In genomic region chr19:42147769-42148568, GRCm38 (mm10) we compare ENCODE assay signal across 8 mouse cellular contexts. TPM values are rescaled to one million over a fixed set of nuclear protein-coding genes. Genes with fewer than 3 reads are reported as not detected.
DNase-seq lines count a peak whose midpoint lies in the region; ATAC-seq lines count a peak whose summit lies in the region.

No protein-coding gene starts in this region.

- H3K9ac ChIP-seq in embryonic facial prominence, embryonic 12.5 days, result peak overlapping the region; percentile 82
- H3K9ac ChIP-seq in heart, embryonic 12.5 days, result peak overlapping the region; percentile 91
- H3K9ac ChIP-seq in kidney, embryonic 15.5 days, result peak overlapping the region; percentile 86
- peak overlapping the region; percentile 87 for H3K9ac ChIP-seq in lung, embryonic 15.5 days
- peak overlapping the region; percentile 73 for H3K9ac ChIP-seq in neural tube, embryonic 15.5 days (replicated peaks)

- peak overlapping the region; percentile 77 for H3K4me3 ChIP-seq in embryonic facial prominence, embryonic 12.5 days
- peak overlapping the region; percentile 77 for H3K4me3 ChIP-seq in heart, embryonic 12.5 days
- H3K4me3 ChIP-seq in kidney, embryonic 15.5 days (replicated peaks), result peak overlapping the region; percentile 73
- peak overlapping the region; percentile 64 for H3K4me3 ChIP-seq in lung, embryonic 15.5 days
- peak overlapping the region; percentile 58 for H3K4me3 ChIP-seq in neural tube, embryonic 15.5 days (replicated peaks)

- peaks cover 32% of the 10 kb centered on the region for H3K4me1 ChIP-seq in embryonic facial prominence, embryonic 12.5 days
- peaks cover 48% of the 10 kb centered on the region for H3K4me1 ChIP-seq in heart, embryonic 12.5 days (replicated peaks)
- H3K4me1 ChIP-seq in kidney, embryonic 15.5 days, result peaks cover 51% of the 10 kb centered on the region
- H3K4me1 ChIP-seq in lung, embryonic 15.5 days, result peaks cover 70% of the 10 kb centered on the region
- peaks cover 38% of the 10 kb centered on the region for H3K4me1 ChIP-seq in neural tube, embryonic 15.5 days

- H3K27ac ChIP-seq in embryonic facial prominence, embryonic 12.5 days, result peak overlapping the region; percentile 89
- peak overlapping the region; percentile 90 for H3K27ac ChIP-seq in heart, embryonic 12.5 days (ENCODE audit: poor library complexity, severe bottlenecking)
- peak overlapping the region; percentile 91 for H3K27ac ChIP-seq in kidney, embryonic 15.5 days
- peak overlapping the region; percentile 96 for H3K27ac ChIP-seq in lung, embryonic 15.5 days
- H3K27ac ChIP-seq in neural tube, embryonic 15.5 days (replicated peaks), result peak overlapping the region; percentile 73

- 0 out of 2 replicates have a peak, but pooled peaks cover 11% of the 10 kb centered on the region for H3K36me3 ChIP-seq in embryonic facial prominence, embryonic 12.5 days
- peaks cover 12% of the 10 kb centered on the region for H3K36me3 ChIP-seq in heart, embryonic 12.5 days
- peaks cover 9% of the 10 kb centered on the region; the same call in 1 of the 2 replicates for H3K36me3 ChIP-seq in kidney, embryonic 15.5 days
- peaks cover 6% of the 10 kb centered on the region; the same call in 1 of the 2 replicates for H3K36me3 ChIP-seq in lung, embryonic 15.5 days
- H3K36me3 ChIP-seq in neural tube, embryonic 15.5 days, result no peaks in the 10 kb centered on the region; the same call in 1 of the 2 replicates

- under 1% methylated on average over 63 of the region's 63 CpGs for WGBS in embryonic facial prominence, embryonic 12.5 days
- WGBS in heart, embryonic 12.5 days, result under 1% methylated on average over 63 of the region's 63 CpGs
- WGBS in kidney, embryonic 15.5 days, result under 1% methylated on average over 63 of the region's 63 CpGs
- WGBS in lung, embryonic 15.5 days, result under 1% methylated on average over 54 of the region's 63 CpGs
- WGBS in neural tube, embryonic 15.5 days, result 1% methylated on average over 63 of the region's 63 CpGs

- peak; percentile 46 for DNase-seq in CD4-positive helper T cell, adult 2 months (ENCODE audit: low read depth, low spot score)
- DNase-seq in adrenal gland, postnatal 10 days, result peak; percentile 86
- peak; percentile 39 to 48 for DNase-seq in thymus, postnatal 36 days

- peak overlapping the region; percentile 81 for H3K4me2 ChIP-seq in embryonic facial prominence, embryonic 12.5 days (replicated peaks)
- H3K4me2 ChIP-seq in heart, embryonic 12.5 days, result peak overlapping the region; percentile 91
- H3K4me2 ChIP-seq in kidney, embryonic 15.5 days, result peak overlapping the region; percentile 84
- peak overlapping the region; percentile 89 for H3K4me2 ChIP-seq in lung, embryonic 15.5 days
- H3K4me2 ChIP-seq in neural tube, embryonic 15.5 days, result peak overlapping the region; percentile 84

- peak; percentile 3; the same call in 1 of the 2 replicates for ATAC-seq in embryonic facial prominence, embryonic 12.5 days (ENCODE audit: insufficient number of reproducible peaks, insufficient read depth, low FRiP score, low TSS enrichment)
- ATAC-seq in heart, embryonic 12.5 days (ENCODE audit: insufficient number of reproducible peaks, low FRiP score), result peak; percentile 58
- peak; percentile 26 for ATAC-seq in kidney, embryonic 15.5 days (replicated peaks; ENCODE audit: low FRiP score)
- peak; percentile 12 for ATAC-seq in lung, embryonic 15.5 days (ENCODE audit: borderline replicate concordance, extremely low read depth, low FRiP score, low TSS enrichment)
- ATAC-seq in neural tube, embryonic 15.5 days (ENCODE audit: low FRiP score), result peak; percentile 52

- H3K9me3 ChIP-seq in embryonic facial prominence, embryonic 12.5 days, result no peaks in the 10 kb centered on the region
- no peaks in the 10 kb centered on the region for H3K9me3 ChIP-seq in heart, embryonic 12.5 days (replicated peaks)
- no peaks in the 10 kb centered on the region for H3K9me3 ChIP-seq in kidney, embryonic 15.5 days (replicated peaks)
- no peaks in the 10 kb centered on the region for H3K9me3 ChIP-seq in lung, embryonic 15.5 days
- H3K9me3 ChIP-seq in neural tube, embryonic 15.5 days (replicated peaks), result no peaks in the 10 kb centered on the region

- no peaks in the 10 kb centered on the region for H3K27me3 ChIP-seq in embryonic facial prominence, embryonic 12.5 days
- H3K27me3 ChIP-seq in heart, embryonic 12.5 days (replicated peaks), result no peaks in the 10 kb centered on the region
- peaks cover 10% of the 10 kb centered on the region; the same call in 1 of the 2 replicates for H3K27me3 ChIP-seq in kidney, embryonic 15.5 days
- H3K27me3 ChIP-seq in lung, embryonic 15.5 days, result no peaks in the 10 kb centered on the region
- peaks cover 20% of the 10 kb centered on the region for H3K27me3 ChIP-seq in neural tube, embryonic 15.5 days (replicated peaks)

RNA-seq across cellular contexts. Expression of gene Marveld1, which starts 0.8 kb away (rescaled TPM):
- total RNA-seq in adrenal gland, postnatal 10 days (2021), result 10 to 100 TPM; 42.0 to 46.4 TPM
- polyA plus RNA-seq in embryonic facial prominence, embryonic 12.5 days (2016; fragmentation: Nextera tagmentation; extraction: Ambion mirVana), result 10.8 and 16.8 TPM in 2 replicates
- 16.1 and 19.9 TPM in 2 replicates for polyA plus RNA-seq in heart, embryonic 12.5 days (2016; fragmentation: Nextera tagmentation; extraction: Ambion mirVana)
- 9.7 and 9.8 TPM in 2 replicates for polyA plus RNA-seq in kidney, embryonic 15.5 days (2015; fragmentation: Nextera tagmentation; extraction: Ambion mirVana)
- polyA plus RNA-seq in lung, embryonic 15.5 days (2015; fragmentation: Nextera tagmentation; extraction: Ambion mirVana), result 17.1 and 21.0 TPM in 2 replicates
- 3.6 and 4.0 TPM in 2 replicates for polyA plus RNA-seq in neural tube, embryonic 15.5 days (2015; fragmentation: Nextera tagmentation; extraction: Ambion mirVana)

RNA-seq across cellular contexts. Expression of gene Zfyve27, which starts 15.8 kb away (rescaled TPM):
- total RNA-seq in adrenal gland, postnatal 10 days (2021), result 10 to 100 TPM; 36.9 to 52.9 TPM
- polyA plus RNA-seq in embryonic facial prominence, embryonic 12.5 days (2016; fragmentation: Nextera tagmentation; extraction: Ambion mirVana), result 32.5 and 36.5 TPM in 2 replicates
- polyA plus RNA-seq in heart, embryonic 12.5 days (2016; fragmentation: Nextera tagmentation; extraction: Ambion mirVana), result 27.2 and 27.7 TPM in 2 replicates
- 26.5 and 29.4 TPM in 2 replicates for polyA plus RNA-seq in kidney, embryonic 15.5 days (2015; fragmentation: Nextera tagmentation; extraction: Ambion mirVana)
- 23.3 and 28.2 TPM in 2 replicates for polyA plus RNA-seq in lung, embryonic 15.5 days (2015; fragmentation: Nextera tagmentation; extraction: Ambion mirVana)
- 58.0 and 62.6 TPM in 2 replicates for polyA plus RNA-seq in neural tube, embryonic 15.5 days (2015; fragmentation: Nextera tagmentation; extraction: Ambion mirVana)

RNA-seq across cellular contexts. Expression of gene Avpi1, which starts 19.1 kb away (rescaled TPM):
- 10 to 100 TPM; 15.9 to 33.2 TPM for total RNA-seq in adrenal gland, postnatal 10 days (2021)
- 22.7 and 26.1 TPM in 2 replicates for polyA plus RNA-seq in embryonic facial prominence, embryonic 12.5 days (2016; fragmentation: Nextera tagmentation; extraction: Ambion mirVana)
- 26.2 and 26.4 TPM in 2 replicates for polyA plus RNA-seq in heart, embryonic 12.5 days (2016; fragmentation: Nextera tagmentation; extraction: Ambion mirVana)
- 21.5 and 22.6 TPM in 2 replicates for polyA plus RNA-seq in kidney, embryonic 15.5 days (2015; fragmentation: Nextera tagmentation; extraction: Ambion mirVana)
- polyA plus RNA-seq in lung, embryonic 15.5 days (2015; fragmentation: Nextera tagmentation; extraction: Ambion mirVana), result 64.3 and 64.4 TPM in 2 replicates
- polyA plus RNA-seq in neural tube, embryonic 15.5 days (2015; fragmentation: Nextera tagmentation; extraction: Ambion mirVana), result 11.1 and 14.2 TPM in 2 replicates

RNA-seq across cellular contexts. Expression of gene Sfrp5, which starts 54.1 kb away (rescaled TPM):
- total RNA-seq in adrenal gland, postnatal 10 days (2021), result 1 to 10 TPM; 5.1 to 6.2 TPM
- 2.9 and 3.8 TPM in 2 replicates for polyA plus RNA-seq in embryonic facial prominence, embryonic 12.5 days (2016; fragmentation: Nextera tagmentation; extraction: Ambion mirVana)
- polyA plus RNA-seq in heart, embryonic 12.5 days (2016; fragmentation: Nextera tagmentation; extraction: Ambion mirVana), result 5.4 and 5.9 TPM in 2 replicates
- polyA plus RNA-seq in kidney, embryonic 15.5 days (2015; fragmentation: Nextera tagmentation; extraction: Ambion mirVana), result 1.2 and 2.1 TPM in 2 replicates
- polyA plus RNA-seq in lung, embryonic 15.5 days (2015; fragmentation: Nextera tagmentation; extraction: Ambion mirVana), result 0.95 and 1.1 TPM in 2 replicates
- 6.8 and 6.9 TPM in 2 replicates for polyA plus RNA-seq in neural tube, embryonic 15.5 days (2015; fragmentation: Nextera tagmentation; extraction: Ambion mirVana)

RNA-seq across cellular contexts. Expression of gene Pi4k2a, which starts 57.7 kb away (rescaled TPM):
- total RNA-seq in adrenal gland, postnatal 10 days (2021), result 10 to 100 TPM; 37.0 to 41.3 TPM
- 39.6 and 40.0 TPM in 2 replicates for polyA plus RNA-seq in embryonic facial prominence, embryonic 12.5 days (2016; fragmentation: Nextera tagmentation; extraction: Ambion mirVana)
- polyA plus RNA-seq in heart, embryonic 12.5 days (2016; fragmentation: Nextera tagmentation; extraction: Ambion mirVana), result 22.0 TPM in 2 replicates
- polyA plus RNA-seq in kidney, embryonic 15.5 days (2015; fragmentation: Nextera tagmentation; extraction: Ambion mirVana), result 27.4 and 27.7 TPM in 2 replicates
- polyA plus RNA-seq in lung, embryonic 15.5 days (2015; fragmentation: Nextera tagmentation; extraction: Ambion mirVana), result 21.7 and 26.1 TPM in 2 replicates
- polyA plus RNA-seq in neural tube, embryonic 15.5 days (2015; fragmentation: Nextera tagmentation; extraction: Ambion mirVana), result 31.0 and 33.5 TPM in 2 replicates

Comparison
In these comparisons a context has a peak if more than half of its experiments do, and no peak if none do; other contexts are left out.
1. Peak in every context shown above with its lines: DNase-seq, ATAC-seq, H3K4me3 ChIP-seq and H3K27ac ChIP-seq.
2. ATAC-seq: peak in every context shown above with its lines; median percentile 58 in heart, embryonic 12.5 days; 52 in neural tube, embryonic 15.5 days; 26 in kidney, embryonic 15.5 days; 12 in lung, embryonic 15.5 days; 3 in embryonic facial prominence, embryonic 12.5 days.